Mouse (Mus musculus) forebrain, embryonic 14.5 days (tissue): ENCODE measurements around the gene Marveld1. TPM values are rescaled to one million over a fixed set of nuclear protein-coding genes. Genes with fewer than 3 reads are reported as not detected.

Experiments
- polyA plus RNA-seq: library from polyadenylated mRNA; unstranded; fragments of >200 nt; fragmentation: Nextera tagmentation; extraction: Ambion mirVana; gene quantifications from 2 replicates; pipeline ENCODE4 v1.2.1, GENCODE M21; 2014

Marveld1 gene
- polyA plus RNA-seq, 1 experiment from 2014 or later, result 2.2 TPM

Other genes with a start within 250 kb of the Marveld1 start
- gene Pgam1, start 235.5 kb upstream of the Marveld1 start, polyA plus RNA-seq, result 505 and 522 TPM in 2 replicates
- 69.0 and 76.2 TPM in 2 replicates for gene Exosc1, start 214.0 kb upstream of the Marveld1 start, polyA plus RNA-seq
- 77.2 and 83.7 TPM in 2 replicates for gene Zdhhc16, start 213.9 kb upstream of the Marveld1 start, polyA plus RNA-seq
- 30.8 and 35.9 TPM in 2 replicates for gene Mms19, start 166.2 kb upstream of the Marveld1 start, polyA plus RNA-seq
- 5.4 and 6.7 TPM in 2 replicates for gene Ubtd1, start 165.6 kb upstream of the Marveld1 start, polyA plus RNA-seq
- gene Ankrd2, start 111.4 kb upstream of the Marveld1 start, polyA plus RNA-seq, result 0.47 TPM in 2 replicates
- 0.76 and 0.90 TPM in 2 replicates for gene Hoga1, start 101.8 kb upstream of the Marveld1 start, polyA plus RNA-seq
- not detected in 2 replicates for gene 4933411K16Rik, start 95.2 kb upstream of the Marveld1 start, polyA plus RNA-seq
- 166 TPM in 2 replicates for gene Morn4, start 61.0 kb upstream of the Marveld1 start, polyA plus RNA-seq
- 13.2 and 19.5 TPM in 2 replicates for gene Pi4k2a, start 56.9 kb upstream of the Marveld1 start, polyA plus RNA-seq
- gene Avpi1, start 18.3 kb upstream of the Marveld1 start, polyA plus RNA-seq, result 9.5 and 13.0 TPM in 2 replicates
- 19.5 and 28.0 TPM in 2 replicates for gene Zfyve27, start 16.6 kb downstream of the Marveld1 start, polyA plus RNA-seq
- 0.78 and 0.81 TPM in 2 replicates for gene Sfrp5, start 54.9 kb downstream of the Marveld1 start, polyA plus RNA-seq
- gene Golga7b, start 100.2 kb downstream of the Marveld1 start, polyA plus RNA-seq, result 13.8 and 18.6 TPM in 2 replicates